Mouse (Mus musculus) monocyte, adult 5-6 weeks (primary cell): ENCODE results near the gene Atp5c1. TPM values are rescaled to one million over a fixed set of nuclear protein-coding genes. Genes with fewer than 3 reads are reported as not detected.

Experiments
- ATAC-seq: fragments of 153-309, 156-312 bp; replicated peaks from 2 replicates; pipeline ENCODE4 v1.8.0; 2017; ENCODE audit warnings: mild to moderate bottlenecking; ENCODE audit not compliant: low TSS enrichment, insufficient number of reproducible peaks, severe bottlenecking, poor library complexity, low FRiP score
- total RNA-seq: library from RNA; stranded (forward); fragments of 200-1000, 200-491, 200-594 nt; gene quantifications from 3 replicates; pipeline ENCODE4 v1.2.3, GENCODE M21; 2017

Gene Atp5c1
- 263 to 377 TPM (median 356 TPM) in 3 replicates for total RNA-seq

DNA sequence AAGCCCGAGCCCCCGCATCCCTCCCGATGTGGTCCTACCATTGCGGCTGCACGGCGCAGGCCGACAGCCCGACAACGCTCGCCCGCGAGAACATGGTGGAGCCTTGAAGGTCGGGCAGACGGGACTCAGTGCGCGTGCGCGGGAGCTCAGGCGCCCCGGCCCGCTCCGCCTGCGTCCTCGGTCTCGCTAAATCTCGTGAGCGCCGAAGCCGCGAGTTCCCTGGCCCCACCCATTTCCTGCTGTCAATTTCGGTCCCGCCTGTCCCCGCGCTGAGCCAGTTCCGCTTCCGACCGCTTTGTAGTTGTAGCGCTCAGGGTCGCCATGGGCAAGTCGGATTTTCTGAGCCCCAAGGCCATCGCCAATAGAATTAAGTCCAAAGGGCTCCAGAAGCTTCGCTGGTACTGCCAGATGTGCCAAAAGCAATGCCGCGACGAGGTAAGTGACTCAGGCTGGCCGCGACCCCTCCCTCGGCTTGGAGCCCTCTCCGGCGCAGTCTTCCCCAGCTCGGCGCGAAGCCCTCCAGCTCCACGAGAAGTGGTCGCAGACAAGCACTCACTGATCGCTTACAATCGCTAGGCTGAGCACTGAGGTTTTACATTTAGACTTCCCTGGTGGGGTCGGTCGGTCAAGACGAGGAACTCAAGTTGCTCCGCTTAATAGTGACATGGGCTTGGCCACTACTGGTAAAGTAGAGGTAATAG, at the start of gene Atp5c1, which contains the start of gene Kin:
TSS of gene Atp5c1 (minus strand) at position 201 of the 701 bp plus-strand sequence.
TSS of gene Kin (plus strand) at position 284 of the 701 bp plus-strand sequence.
- ATAC-seq: peak; percentile 95

DNA sequence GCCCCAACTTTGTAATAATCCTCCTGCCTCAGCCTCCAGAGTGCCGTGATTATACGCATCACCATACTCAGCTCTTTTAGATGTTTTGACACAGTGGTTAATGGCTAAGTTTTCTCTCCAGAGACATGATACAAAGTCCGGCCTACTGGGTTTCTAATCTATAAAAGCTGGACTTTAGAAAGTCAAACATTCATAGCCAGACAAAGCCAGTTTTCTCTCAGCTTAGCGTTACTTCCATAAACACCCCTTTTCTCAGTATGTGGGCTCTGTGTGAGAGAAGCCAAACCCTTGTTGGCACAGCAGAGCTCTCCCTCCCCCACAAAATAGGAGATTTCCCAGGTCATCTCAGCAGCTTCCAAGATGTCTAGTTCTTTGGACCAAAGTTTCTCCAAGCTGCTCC, 48.3 kb upstream of the Atp5c1 start:
- no peak for ATAC-seq

DNA sequence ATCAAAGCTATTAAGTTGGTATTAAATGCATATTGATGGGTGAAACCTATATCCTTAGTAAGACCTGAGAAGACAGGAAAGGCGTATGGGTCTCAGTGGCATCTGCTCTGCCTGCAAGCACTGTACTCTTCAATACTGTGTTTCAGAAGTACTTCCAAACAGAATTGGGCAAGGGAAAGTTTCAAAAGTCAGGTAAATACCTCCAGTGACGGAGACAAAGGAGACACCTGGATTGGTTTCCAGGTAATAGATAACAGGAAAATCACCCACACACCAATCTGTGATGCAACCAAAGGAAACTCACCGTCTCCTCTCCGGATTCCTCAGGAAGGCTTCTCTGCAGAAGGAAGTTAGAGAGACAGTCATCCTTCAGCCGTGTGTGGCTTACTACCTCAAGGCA, 47.2 kb upstream of the Atp5c1 start:
- no peak for ATAC-seq

DNA sequence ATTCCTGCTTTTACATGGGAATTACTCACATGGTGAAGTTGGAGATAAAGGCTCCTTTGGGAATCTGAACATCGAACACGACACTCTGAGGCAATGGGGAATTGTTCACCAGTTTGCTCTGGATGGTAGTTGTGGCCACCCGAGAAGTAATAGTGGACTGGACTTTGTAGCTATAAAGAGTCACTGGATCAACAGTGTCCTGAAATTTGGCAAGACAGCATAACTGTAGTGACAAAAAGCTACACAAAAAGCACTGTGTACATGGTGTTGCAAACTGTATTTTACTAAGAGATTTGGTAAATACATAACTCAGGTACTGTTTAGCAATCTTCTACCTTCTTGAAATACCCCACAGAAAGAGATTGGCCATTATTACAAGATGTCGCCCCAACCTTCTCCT, 45.8 kb upstream of the Atp5c1 start:
- ATAC-seq: no peak

DNA sequence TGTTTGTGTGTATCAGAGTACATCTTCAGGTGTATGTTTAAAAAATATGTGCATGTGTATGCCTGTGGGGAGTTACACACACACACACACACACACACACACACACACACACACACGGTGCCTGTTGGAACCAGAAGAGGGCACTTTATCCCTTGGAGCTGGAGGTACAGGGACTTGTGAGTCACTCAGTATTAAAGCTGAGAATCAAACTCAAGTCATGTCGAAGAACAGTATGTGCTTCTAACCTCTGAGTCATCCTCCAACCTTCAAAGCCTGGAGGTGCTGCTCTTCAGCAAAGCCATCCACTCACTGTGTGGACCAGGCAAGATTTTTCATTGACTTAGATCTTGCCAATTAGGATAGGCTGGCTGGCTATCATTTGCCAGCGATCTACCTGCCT, 41.5 kb upstream of the Atp5c1 start:
- no peak for ATAC-seq

DNA sequence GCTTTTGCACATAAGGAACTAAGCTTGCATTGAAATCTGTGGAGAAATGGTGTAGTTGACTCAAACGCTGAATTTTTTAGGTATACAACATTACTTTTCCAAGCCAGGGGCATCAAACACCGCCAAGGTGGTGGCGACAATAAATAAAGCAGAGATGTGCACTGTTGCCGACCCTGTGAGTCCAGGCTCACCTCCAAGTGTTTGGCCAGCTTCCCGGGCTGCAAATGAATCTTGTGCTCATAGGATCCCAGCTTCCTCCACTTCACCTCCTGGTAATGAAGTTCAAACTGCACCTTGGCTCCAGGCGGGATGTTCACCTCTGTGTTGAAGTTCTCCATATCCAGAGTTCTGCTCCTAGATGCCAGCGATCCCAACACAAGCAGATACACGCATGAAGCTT, 39.0 kb upstream of the Atp5c1 start:
- no peak for ATAC-seq

DNA sequence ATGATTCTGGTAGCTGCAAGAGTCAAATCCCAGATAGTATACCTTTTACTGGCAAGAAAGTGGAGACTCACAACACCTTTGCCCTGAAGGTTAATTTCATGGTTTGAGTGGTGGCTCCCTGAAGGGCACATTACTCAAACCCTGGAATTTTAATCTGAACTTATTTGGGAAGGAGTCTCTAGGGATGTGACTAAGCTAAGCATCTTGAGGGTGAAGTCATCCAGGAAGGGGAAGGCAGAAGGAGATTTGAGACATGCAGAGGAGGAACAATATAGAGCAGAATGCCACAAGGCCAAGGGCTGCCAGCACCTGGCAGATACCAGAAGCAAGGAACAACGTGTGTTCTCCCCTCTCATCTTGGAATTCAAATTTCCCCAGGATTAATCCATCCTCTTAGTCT, 38.4 kb upstream of the Atp5c1 start:
- no peak for ATAC-seq

DNA sequence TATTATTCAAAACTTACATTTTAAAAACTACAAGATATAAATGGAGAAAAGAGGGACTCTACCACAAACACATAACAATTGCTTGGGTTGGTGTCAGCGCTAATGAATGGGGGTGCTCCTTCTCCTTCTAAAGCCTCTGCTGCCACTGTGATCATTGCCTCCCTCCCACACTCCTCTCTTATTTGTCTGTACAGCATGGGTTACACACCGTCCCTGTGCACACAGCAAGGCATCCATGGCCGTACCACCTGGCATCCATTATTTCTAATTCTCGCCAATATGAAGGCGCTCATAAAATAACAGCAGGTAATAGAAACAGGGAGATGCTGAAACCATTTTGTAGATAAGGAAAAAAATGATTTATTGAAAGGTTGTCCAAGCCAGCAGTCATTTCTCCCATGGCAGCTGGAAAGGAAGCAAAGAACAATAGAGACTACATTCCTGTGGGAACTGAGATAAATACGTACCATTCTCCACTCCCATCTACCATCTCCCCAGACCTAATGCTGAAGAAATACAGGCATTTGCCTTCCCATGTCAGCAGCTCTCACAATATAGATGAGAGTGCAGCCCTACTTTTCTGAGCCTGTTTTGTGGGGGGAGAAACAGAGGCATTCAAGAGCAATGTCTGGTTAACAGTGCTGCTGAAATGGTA, 28.4 kb upstream of the Atp5c1 start:
- no peak for ATAC-seq

DNA sequence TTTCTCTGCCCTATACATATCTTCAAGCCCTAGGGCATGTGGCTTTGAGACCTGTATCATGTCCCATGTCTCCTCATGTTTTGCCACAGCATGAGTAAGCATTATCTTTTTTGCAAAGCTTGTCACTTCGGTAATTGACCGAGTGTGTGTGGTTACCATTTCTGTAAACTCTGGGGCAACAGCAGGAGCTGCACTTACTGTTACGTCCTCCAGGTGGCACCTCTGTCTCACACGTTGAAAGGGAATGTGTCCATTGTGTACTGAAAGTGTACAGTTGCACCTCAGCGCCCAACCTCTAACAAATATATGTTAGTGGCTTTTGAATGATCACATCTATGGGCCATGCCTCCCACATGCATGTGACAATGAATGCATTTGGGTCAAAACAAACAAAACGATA, 20.9 kb upstream of the Atp5c1 start:
- peak; percentile 45; the same call in 1 of the 2 replicates for ATAC-seq

DNA sequence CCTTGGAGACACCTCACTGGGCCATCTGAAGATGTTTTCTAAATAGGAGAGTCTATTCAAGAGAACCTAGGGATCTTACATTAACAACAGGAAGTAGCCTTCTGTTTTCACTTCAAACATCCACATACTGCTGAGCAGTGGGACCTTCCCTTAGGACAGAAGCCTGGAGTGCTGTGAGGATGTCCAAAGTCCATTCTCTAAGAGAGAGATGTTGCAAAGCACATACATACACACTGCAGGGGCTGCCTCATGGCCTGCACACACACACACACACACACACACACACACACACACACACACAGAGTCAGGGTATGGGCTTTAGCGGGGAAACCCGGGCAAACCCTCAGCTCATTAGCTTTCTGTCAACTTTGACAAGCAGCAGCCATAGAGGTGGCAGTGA, 20.2 kb upstream of the Atp5c1 start:
- ATAC-seq: no peak

DNA sequence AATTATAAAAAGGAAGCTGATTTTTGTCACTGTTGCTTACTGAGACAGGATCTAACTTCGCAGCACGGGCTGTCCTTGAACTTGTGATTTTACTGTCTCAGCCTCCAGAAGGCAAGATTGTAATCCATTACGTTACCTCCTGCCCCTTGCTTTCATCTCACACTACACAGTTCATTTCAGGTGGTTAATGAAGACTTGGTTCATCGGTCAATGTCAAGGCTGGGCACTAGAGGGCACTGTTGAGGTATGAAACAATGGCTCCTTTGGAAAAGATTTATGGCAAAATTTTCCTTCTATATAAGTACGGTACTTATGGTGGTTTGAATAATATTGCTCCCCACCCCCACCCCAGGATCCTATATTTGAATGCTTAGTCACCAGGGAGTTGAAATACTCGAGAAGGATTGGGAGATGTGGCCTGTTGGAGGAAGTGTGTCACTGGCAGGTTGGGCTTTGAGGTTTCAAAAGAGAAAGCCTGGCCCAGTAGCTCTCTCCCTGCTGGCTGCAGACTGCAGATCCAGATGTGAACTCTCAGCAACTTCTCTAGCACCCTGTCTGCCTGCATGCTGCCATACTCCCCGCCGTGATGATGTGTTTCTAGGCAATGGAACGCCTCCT, 18.4 kb upstream of the Atp5c1 start:
- no peak for ATAC-seq

DNA sequence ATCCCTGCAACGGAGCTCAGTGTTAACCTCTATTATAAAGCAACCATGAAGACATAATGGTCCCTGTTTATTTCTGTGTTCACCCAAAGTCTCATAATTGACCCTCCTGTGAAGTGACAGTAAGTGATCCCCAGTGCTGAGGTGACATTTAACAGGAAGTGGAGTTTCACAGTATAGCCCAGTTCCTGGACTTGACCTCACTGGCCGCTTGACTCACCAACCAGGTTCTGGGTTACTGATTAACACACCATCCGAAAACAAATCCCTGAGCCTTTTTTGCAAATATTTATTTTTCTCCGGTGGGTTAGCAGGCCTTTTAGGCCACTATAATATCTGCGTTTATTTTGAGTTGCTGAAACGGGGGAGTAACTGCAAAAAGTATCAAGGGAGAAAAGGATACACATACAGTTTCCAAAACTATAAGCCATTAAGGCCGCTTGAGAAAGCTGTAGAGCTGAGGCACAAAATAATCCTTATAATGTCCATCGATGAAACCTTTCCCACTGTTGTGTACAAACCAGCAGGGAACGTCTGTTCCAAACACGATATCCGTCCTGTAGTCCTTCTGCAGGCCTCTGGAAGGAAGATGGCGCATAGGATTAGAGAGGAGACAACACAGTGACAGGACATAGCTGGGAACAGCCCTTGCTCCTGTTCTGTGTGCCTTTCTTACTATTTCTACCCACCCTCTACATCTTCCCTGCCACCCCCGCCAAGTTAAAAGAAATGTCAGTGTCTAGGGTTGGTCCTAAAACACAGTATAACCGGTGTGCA, 14.2 kb upstream of the Atp5c1 start:
- 0 out of 2 replicates have a peak, but pooled peaks have one; percentile 43 for ATAC-seq

DNA sequence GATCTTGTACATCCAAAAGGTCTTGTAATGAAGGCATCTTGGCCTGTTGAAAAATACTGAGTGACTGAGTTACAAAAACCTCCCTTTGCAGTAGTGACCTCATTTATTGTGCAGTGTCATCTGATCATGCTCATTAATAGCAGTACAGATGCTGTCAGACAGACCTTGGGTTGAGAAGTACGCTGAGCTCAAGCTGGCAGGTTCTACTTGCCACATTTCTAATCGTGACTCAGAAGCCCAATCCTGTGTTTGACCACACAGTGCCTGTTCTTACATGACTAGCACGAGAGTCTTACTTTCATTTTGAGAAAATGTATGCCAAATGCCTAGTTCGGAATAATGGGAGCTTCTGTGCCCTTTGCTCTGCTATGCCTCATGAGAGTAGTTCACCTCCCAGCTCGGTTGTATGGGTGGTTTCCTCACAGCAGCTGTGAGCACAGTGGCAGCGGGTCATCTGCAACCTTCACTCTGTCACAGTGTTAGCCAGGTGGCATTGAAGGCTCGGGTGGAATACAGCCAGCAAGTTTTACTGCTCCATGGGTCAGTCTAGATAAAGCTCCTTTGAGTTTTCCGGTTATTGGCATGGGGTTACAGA, 7.0 kb upstream of the Atp5c1 start:
- no peak for ATAC-seq

DNA sequence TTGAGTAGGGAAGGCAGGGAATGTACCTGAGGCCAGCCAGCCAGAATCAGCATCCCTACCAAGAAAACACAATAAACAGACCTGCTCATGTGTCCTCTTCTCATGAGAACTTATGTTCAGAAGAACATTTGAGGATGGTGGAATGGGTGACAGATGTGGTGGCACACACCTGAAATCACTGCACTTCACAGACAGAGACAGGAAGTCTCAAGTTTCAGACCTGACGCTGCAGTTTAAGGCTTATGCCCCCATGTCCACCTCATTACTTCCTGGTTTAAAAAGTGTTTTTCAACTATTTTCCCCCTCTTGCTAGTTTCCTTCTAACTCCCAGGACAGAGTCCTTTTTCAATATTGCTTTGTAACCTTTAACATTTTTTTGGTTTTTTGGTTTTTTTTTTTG, 2.4 kb upstream of the Atp5c1 start:
- ATAC-seq: no peak

DNA sequence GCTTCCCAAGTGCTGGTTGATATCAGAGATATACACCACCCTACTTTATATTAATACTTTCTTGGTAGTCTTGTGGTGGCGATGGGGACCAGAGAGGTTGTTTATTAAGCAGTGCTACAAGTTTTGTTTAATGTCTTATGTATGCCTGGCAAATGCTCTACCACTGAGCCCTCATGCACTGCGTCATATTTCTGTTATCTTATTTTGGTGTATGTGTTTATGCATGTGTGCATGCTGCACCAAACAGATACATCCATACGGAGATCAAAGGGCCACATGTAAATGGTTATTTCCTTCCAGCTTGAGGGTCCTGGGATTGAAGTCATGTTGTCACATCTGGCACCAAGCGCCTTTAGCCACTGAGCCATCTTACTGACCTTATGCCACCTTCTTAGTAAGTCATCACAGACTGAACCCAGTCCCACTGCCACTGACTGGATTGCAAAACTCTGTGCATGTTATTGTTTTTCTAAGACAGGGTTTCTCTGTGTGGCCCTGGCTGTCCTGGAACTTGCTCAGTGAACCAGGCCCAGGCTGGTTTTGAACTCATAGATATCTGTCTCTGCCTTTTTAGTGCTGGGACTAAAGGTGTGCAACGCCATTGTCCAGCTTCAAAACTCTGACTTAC, 1.3 kb upstream of the Atp5c1 start:
- no peak for ATAC-seq

DNA sequence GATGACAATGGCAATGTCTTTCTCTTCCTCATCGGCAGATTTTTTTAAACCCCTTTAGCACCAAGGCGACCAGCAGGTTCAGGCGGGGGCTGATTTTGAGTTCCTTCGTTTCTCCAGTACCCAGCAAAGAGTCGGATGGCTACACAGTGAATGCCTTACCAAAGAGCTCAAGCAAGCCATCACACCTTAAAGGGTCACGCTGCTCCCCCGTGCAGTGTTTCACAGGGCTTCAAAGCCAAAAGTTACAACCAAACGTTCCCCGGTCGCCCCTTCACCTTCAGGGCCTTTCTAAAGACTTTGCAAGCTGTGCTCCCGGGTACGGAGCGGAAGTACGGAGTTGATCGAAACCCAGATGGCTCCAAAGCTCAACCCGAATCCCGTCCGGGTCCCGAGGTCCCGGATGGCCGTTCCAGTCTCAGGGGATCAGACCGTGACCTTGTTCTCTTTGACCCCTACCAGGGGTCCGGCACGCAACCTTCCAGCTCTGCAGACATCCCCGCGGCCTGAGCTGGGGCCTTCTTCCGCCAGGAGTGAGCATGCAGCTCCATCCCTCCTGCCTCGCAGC, 483 bp downstream of the Atp5c1 start:
- ATAC-seq: peak; percentile 10; the same call in 1 of the 2 replicates

DNA sequence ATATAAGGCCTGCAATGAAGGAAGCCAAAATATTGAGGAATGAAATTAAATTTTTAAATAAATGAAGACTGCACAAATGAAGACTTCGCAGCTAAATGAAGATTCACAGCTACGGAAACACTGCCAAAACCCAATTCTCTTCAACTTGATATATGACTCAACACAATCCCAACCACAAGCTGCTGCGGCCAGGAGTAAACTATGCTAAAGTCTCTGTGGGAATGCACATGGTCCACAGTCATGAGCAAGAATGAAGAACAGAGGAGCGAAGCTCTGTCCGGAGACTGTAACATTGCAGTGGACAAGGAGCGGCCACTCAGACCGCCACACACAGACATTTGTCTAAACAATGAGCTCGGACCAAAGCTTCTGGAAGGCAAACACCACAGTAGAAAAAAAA, 3.6 kb downstream of the Atp5c1 start:
- no peak for ATAC-seq

DNA sequence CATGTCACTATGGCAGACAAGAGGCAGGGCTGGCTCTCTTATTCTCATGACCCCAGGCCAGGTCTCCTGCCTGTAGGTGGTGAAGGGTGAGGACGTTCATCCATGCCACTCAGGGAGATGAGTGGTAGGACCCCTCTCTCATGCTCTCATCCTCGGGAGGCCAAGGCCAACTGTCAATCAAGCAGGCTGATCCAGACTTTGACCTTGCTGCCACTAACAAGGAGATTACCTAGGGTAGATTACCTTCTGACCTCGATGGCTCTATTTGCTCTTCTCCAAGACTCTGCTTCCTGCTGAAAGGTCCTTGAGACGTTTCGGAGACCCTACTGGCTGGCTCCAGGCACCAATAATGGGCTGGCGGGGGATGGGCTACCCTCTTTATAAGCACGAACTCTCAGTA, 5.8 kb downstream of the Atp5c1 start:
- ATAC-seq: no peak
